Mouse (Mus musculus) E14TG2a.4 (cell line): ENCODE measurements at regions not wholly inside any gene's neighbourhood (a gene's known extent, or its start where the extent isn't known, plus 50 kb on each side); places are given as distances from the start of the nearest gene placed in this dataset.

ENCODE experiments used
- H3K27me3 ChIP-seq: 2 replicates; pipeline ENCODE4 v1.6.1; 2014; ENCODE audit warnings: low read length, control low read depth; ENCODE audit not compliant: insufficient read depth
- H3K36me3 ChIP-seq: 2 replicates; pipeline ENCODE4 v1.6.1; 2014; ENCODE audit warnings: low read length, control low read depth; ENCODE audit not compliant: insufficient read depth
- H3K4me1 ChIP-seq: replicated peaks from 2 replicates; pipeline ENCODE4 v1.6.1; 2014; ENCODE audit warnings: low read depth, low read length, control low read depth
- H3K4me3 ChIP-seq: replicated peaks from 2 replicates; pipeline ENCODE4 v1.5.1; 2014; ENCODE audit warnings: mild to moderate bottlenecking, low read length
- H3K9me3 ChIP-seq: 2 replicates; pipeline ENCODE4 v1.6.1; 2014; ENCODE audit warnings: low read length, control low read depth
- CTCF ChIP-seq: conservative IDR thresholded peaks from 2 replicates; pipeline ENCODE4 v1.5.1; 2014; ENCODE audit warnings: low read length
- NANOG ChIP-seq: IDR thresholded peaks from 2 replicates; pipeline ENCODE4 v1.6.1; 2014; ENCODE audit warnings: borderline replicate concordance, low read length, mixed read lengths
- POU5F1 ChIP-seq: IDR thresholded peaks from 2 replicates; pipeline ENCODE4 v1.6.1; 2014; ENCODE audit warnings: low read length, borderline replicate concordance

GRCm38 (mm10) chr14:68973636-68974101 is 320.4 kb downstream of the Synb start:
- Histone ChIP-seq H3K9me3 (no peaks in the 10 kb centered on the region), H3K4me1 (no peaks in the 10 kb centered on the region)

GRCm38 (mm10) chr14:68966758-68967157 is 327.3 kb downstream of the Synb start:
- Histone ChIP-seq H3K4me3 (no peak overlapping the region), H3K9me3 (no peaks in the 10 kb centered on the region), H3K36me3 (no peaks in the 10 kb centered on the region), H3K4me1 (no peaks in the 10 kb centered on the region), H3K27me3 (no peaks in the 10 kb centered on the region)
- TF ChIP-seq POU5F1 = no peak
- no peak for TF ChIP-seq NANOG
- peak; percentile 42 for TF ChIP-seq CTCF

More at GRCm38 (mm10) chr14:68973636-68974101, 320.4 kb downstream of the Synb start:
- TF ChIP-seq POU5F1 (no peak), CTCF (no peak), NANOG (no peak)
- Histone ChIP-seq H3K4me3 (no peak overlapping the region), H3K36me3 (no peaks in the 10 kb centered on the region), H3K27me3 (no peaks in the 10 kb centered on the region)

GRCm38 (mm10) chr14:68954577-68955460 is 339.3 kb downstream of the Synb start:
- Histone ChIP-seq H3K9me3 (no peaks in the 10 kb centered on the region), H3K36me3 (no peaks in the 10 kb centered on the region), H3K4me3 (no peak overlapping the region), H3K27me3 (no peaks in the 10 kb centered on the region), H3K4me1 (no peaks in the 10 kb centered on the region)
- TF ChIP-seq CTCF (no peak), POU5F1 (no peak), NANOG (no peak)

- H3K9me3 ChIP-seq = no peaks in the 10 kb centered on the region
- H3K4me1 ChIP-seq = no peaks in the 10 kb centered on the region
- H3K27me3 ChIP-seq = no peaks in the 10 kb centered on the region
- no peak overlapping the region for H3K4me3 ChIP-seq
- TF ChIP-seq POU5F1 = no peak
- TF ChIP-seq CTCF = no peak
- no peak for TF ChIP-seq NANOG
- H3K36me3 ChIP-seq = no peaks in the 10 kb centered on the region
Measured at GRCm38 (mm10) chr14:68945906-68946305, 348.2 kb downstream of the Synb start.

GRCm38 (mm10) chr14:68945434-68945833 is 348.7 kb downstream of the Synb start:
- H3K4me3 ChIP-seq = no peak overlapping the region
- no peaks in the 10 kb centered on the region for H3K36me3 ChIP-seq
- TF ChIP-seq POU5F1 (no peak), NANOG (no peak), CTCF (no peak)
- H3K9me3 ChIP-seq = no peaks in the 10 kb centered on the region
- no peaks in the 10 kb centered on the region for H3K27me3 ChIP-seq
- H3K4me1 ChIP-seq = no peaks in the 10 kb centered on the region

GRCm38 (mm10) chr14:68941759-68942158 is 352.3 kb downstream of the Synb start:
- H3K36me3 ChIP-seq = no peaks in the 10 kb centered on the region
- H3K4me3 ChIP-seq = no peak overlapping the region
- H3K4me1 ChIP-seq = no peaks in the 10 kb centered on the region
- TF ChIP-seq NANOG (no peak), POU5F1 (no peak), CTCF (no peak)
- no peaks in the 10 kb centered on the region for H3K9me3 ChIP-seq
- H3K27me3 ChIP-seq = no peaks in the 10 kb centered on the region

GRCm38 (mm10) chr14:68941132-68941690 is 352.9 kb downstream of the Synb start:
- no peak for TF ChIP-seq POU5F1
- no peak for TF ChIP-seq CTCF
- TF ChIP-seq NANOG = no peak
- Histone ChIP-seq H3K9me3 (no peaks in the 10 kb centered on the region), H3K4me3 (no peak overlapping the region), H3K36me3 (no peaks in the 10 kb centered on the region), H3K4me1 (no peaks in the 10 kb centered on the region), H3K27me3 (no peaks in the 10 kb centered on the region)

GRCm38 (mm10) chr14:68935303-68935662 is 358.8 kb downstream of the Synb start:
- H3K27me3 ChIP-seq = no peaks in the 10 kb centered on the region
- TF ChIP-seq NANOG = no peak
- no peak for TF ChIP-seq POU5F1
- TF ChIP-seq CTCF = no peak
- no peaks in the 10 kb centered on the region; the same call in 1 of the 2 replicates for H3K4me1 ChIP-seq
- no peak overlapping the region for H3K4me3 ChIP-seq
- H3K9me3 ChIP-seq = no peaks in the 10 kb centered on the region
- H3K36me3 ChIP-seq = no peaks in the 10 kb centered on the region
